ENCODE assay signal across 18 mouse cellular contexts in genomic region chr10:40273938-40274337, GRCm38 (mm10). TPM values are rescaled to one million over a fixed set of nuclear protein-coding genes. Genes with fewer than 3 reads are reported as not detected.
DNase-seq lines count a peak whose midpoint lies in the region; ATAC-seq and TF ChIP-seq lines count a peak whose summit lies in the region.
"Had no signal": no experiment of that assay in that cellular context is flagged by ENCODE, and none has a peak within 500 bp of the region (broad histone marks: within the 10 kb centered on the region; RNA-seq: fewer than 3 reads in every experiment).

No protein-coding gene starts in this region.

- H3K4me3 ChIP-seq in heart, embryonic 11.5 days (ENCODE audit: low read depth, low read length): no peak overlapping the region
- no peak overlapping the region for H3K4me3 ChIP-seq in G1E (ENCODE audit: low read depth, low read length)
- H3K4me3 ChIP-seq in liver, postnatal 0 days (ENCODE audit: low read depth, low read length): no peak overlapping the region
- H3K4me3 ChIP-seq: layer of hippocampus, adult 2 months; limb, embryonic 12.5 days; midbrain, embryonic 10.5 days; neural tube, embryonic 13.5 days had no signal

- ATAC-seq in heart, embryonic 11.5 days (replicated peaks; ENCODE audit: insufficient number of reproducible peaks, low FRiP score, low TSS enrichment): peak; percentile 83; the same call in 1 of the 2 replicates
- peak; percentile 90 for ATAC-seq in G1E (ENCODE audit: extremely low read depth, insufficient number of reproducible peaks, low FRiP score, poor library complexity, severe bottlenecking)
- peak; percentile 95 for ATAC-seq in erythroid progenitor cell, adult 5-6 weeks (replicated peaks; ENCODE audit: low FRiP score, poor library complexity, severe bottlenecking)
- ATAC-seq in liver, postnatal 0 days: peak; percentile 97
- ATAC-seq: forebrain, embryonic 14.5 days; hindbrain, postnatal 0 days had no signal

- no peak for TF ChIP-seq CTCF in G1E (IDR thresholded peaks at IDR 0.05; ENCODE audit: low read depth, low read length)
- no peak for TF ChIP-seq CTCF in liver, postnatal 0 days (IDR thresholded peaks at IDR 0.05; ENCODE audit: low read depth)

- WGBS in heart, embryonic 11.5 days (ENCODE audit: insufficient replicate concordance): 70% methylated on average over 5 of the region's 5 CpGs
- 57% methylated on average over 5 of the region's 5 CpGs for WGBS in liver, postnatal 0 days (ENCODE audit: insufficient replicate concordance)

- H3K4me2 ChIP-seq in heart, embryonic 11.5 days: no peak overlapping the region
- peak overlapping the region; percentile 39 for H3K4me2 ChIP-seq in liver, postnatal 0 days (ENCODE audit: low read depth, low read length)
- H3K4me2 ChIP-seq: limb, embryonic 12.5 days; neural tube, embryonic 13.5 days had no signal

- H3K36me3 ChIP-seq in heart, embryonic 11.5 days (ENCODE audit: control insufficient read depth, insufficient read depth, low read length): no peaks in the 10 kb centered on the region
- no peaks in the 10 kb centered on the region for H3K36me3 ChIP-seq in G1E (replicated peaks)
- no peaks in the 10 kb centered on the region for H3K36me3 ChIP-seq in liver, postnatal 0 days (replicated peaks; ENCODE audit: insufficient read depth, low read length)
- H3K36me3 ChIP-seq: limb, embryonic 12.5 days; midbrain, embryonic 10.5 days; neural tube, embryonic 13.5 days had no signal

- no peaks in the 10 kb centered on the region for H3K4me1 ChIP-seq in heart, embryonic 11.5 days (ENCODE audit: control insufficient read depth, insufficient read depth, low read length)
- peaks cover 53% of the 10 kb centered on the region for H3K4me1 ChIP-seq in G1E (ENCODE audit: insufficient read depth, low read depth, low read length)
- H3K4me1 ChIP-seq in liver, postnatal 0 days (ENCODE audit: insufficient read depth): peaks cover 14% of the 10 kb centered on the region
- H3K4me1 ChIP-seq: limb, embryonic 12.5 days; midbrain, embryonic 10.5 days; neural tube, embryonic 13.5 days had no signal

- TF ChIP-seq EP300 in liver, postnatal 0 days (IDR thresholded peaks at IDR 0.05; ENCODE audit: low read depth): peak; percentile 91

- H3K27ac ChIP-seq in heart, embryonic 11.5 days (ENCODE audit: low read depth, low read length): no peak overlapping the region
- peak overlapping the region; percentile 53; the same call in 1 of the 2 replicates for H3K27ac ChIP-seq in liver, postnatal 0 days (ENCODE audit: low read depth)
- H3K27ac ChIP-seq: hindbrain, postnatal 0 days; layer of hippocampus, adult 2 months; limb, embryonic 12.5 days; midbrain, embryonic 10.5 days; neural tube, embryonic 13.5 days had no signal

- no peak overlapping the region for H3K9ac ChIP-seq in heart, embryonic 11.5 days (ENCODE audit: low read depth, low read length)
- H3K9ac ChIP-seq in liver, postnatal 0 days (replicated peaks): no peak overlapping the region
- H3K9ac ChIP-seq: limb, embryonic 12.5 days; neural tube, embryonic 13.5 days had no signal

- DNase-seq in heart, adult 9 months (ENCODE audit: low spot score in 2 of 2): no peak
- DNase-seq in G1E (ENCODE audit: low spot score): peak; percentile 47
- peak; percentile 46 for DNase-seq in liver, postnatal 0 days
- no peak for DNase-seq in frontal cortex, postnatal 14 days (ENCODE audit: low spot score in 2 of 2)
- no peak for DNase-seq in kidney, postnatal 4 days
- no peak for DNase-seq in cerebellum, adult 9-10 months
- DNase-seq: cerebellum, adult 11-12 months; heart, adult 18-20 months; heart, postnatal 36 days; lung, postnatal 10 days had no signal

- H3K9me3 ChIP-seq in heart, embryonic 11.5 days (replicated peaks; ENCODE audit: control insufficient read depth, low read length): no peaks in the 10 kb centered on the region
- H3K9me3 ChIP-seq in G1E (replicated peaks): no peaks in the 10 kb centered on the region
- H3K9me3 ChIP-seq in liver, postnatal 0 days (ENCODE audit: low read length): no peaks in the 10 kb centered on the region
- H3K9me3 ChIP-seq: limb, embryonic 12.5 days; midbrain, embryonic 10.5 days; neural tube, embryonic 13.5 days had no signal

- no peaks in the 10 kb centered on the region for H3K27me3 ChIP-seq in heart, embryonic 11.5 days (ENCODE audit: control insufficient read depth, insufficient read depth, low read length)
- H3K27me3 ChIP-seq in G1E (ENCODE audit: insufficient read depth, low read length): no peaks in the 10 kb centered on the region
- H3K27me3 ChIP-seq in liver, postnatal 0 days (ENCODE audit: insufficient read depth, low read length): no peaks in the 10 kb centered on the region
- H3K27me3 ChIP-seq: limb, embryonic 12.5 days; neural tube, embryonic 13.5 days had no signal

RNA-seq across cellular contexts. Expression of gene Gtf3c6, which starts 16.0 kb away (rescaled TPM):
- 91.9 and 105 TPM in 2 replicates for polyA plus RNA-seq in heart, embryonic 11.5 days (2014; fragmentation: Nextera tagmentation; extraction: Ambion mirVana)
- total RNA-seq in G1E (2014; fragmentation: Nextera tagmentation) (22.1 and 22.5 TPM in 2 replicates), G1E (2017) (40.5 and 48.1 TPM in 2 replicates)
- polyA plus RNA-seq in G1E (2012): 8.9 and 13.1 TPM in 2 replicates
- total RNA-seq in erythroid progenitor cell, adult 5-6 weeks (2015; ENCODE audit: low replicate concordance): 14.3 and 19.8 TPM in 2 replicates
- total RNA-seq in erythroid progenitor cell, adult 5-6 weeks (2017; ENCODE audit: low replicate concordance): 7.4 and 38.7 TPM in 2 replicates
- 23.7 and 28.3 TPM in 2 replicates for polyA plus RNA-seq in liver, postnatal 0 days (2015; fragmentation: Nextera tagmentation; extraction: Ambion mirVana)

RNA-seq across cellular contexts. Expression of gene Rpf2, which starts 27.1 kb away (rescaled TPM):
- 44.1 and 54.0 TPM in 2 replicates for polyA plus RNA-seq in heart, embryonic 11.5 days (2014; fragmentation: Nextera tagmentation; extraction: Ambion mirVana)
- total RNA-seq in G1E (2014; fragmentation: Nextera tagmentation) (67.0 and 70.7 TPM in 2 replicates), G1E (2017) (124 and 178 TPM in 2 replicates)
- polyA plus RNA-seq in G1E (2012): 6.0 and 6.5 TPM in 2 replicates
- 13.0 and 15.5 TPM in 2 replicates for total RNA-seq in erythroid progenitor cell, adult 5-6 weeks (2015; ENCODE audit: low replicate concordance)
- total RNA-seq in erythroid progenitor cell, adult 5-6 weeks (2017; ENCODE audit: low replicate concordance): 18.4 and 19.4 TPM in 2 replicates
- polyA plus RNA-seq in liver, postnatal 0 days (2015; fragmentation: Nextera tagmentation; extraction: Ambion mirVana): 23.7 and 24.1 TPM in 2 replicates

RNA-seq across cellular contexts. Expression of gene Amd1, which starts 28.0 kb away (rescaled TPM):
- 64.6 and 68.3 TPM in 2 replicates for polyA plus RNA-seq in heart, embryonic 11.5 days (2014; fragmentation: Nextera tagmentation; extraction: Ambion mirVana)
- 198 and 202 TPM in 2 replicates for total RNA-seq in G1E (2014; fragmentation: Nextera tagmentation)
- total RNA-seq in G1E (2017): 164 and 183 TPM in 2 replicates
- 4.2 and 7.7 TPM in 2 replicates for polyA plus RNA-seq in G1E (2012)
- 80.7 and 121 TPM in 2 replicates for total RNA-seq in erythroid progenitor cell, adult 5-6 weeks (2015; ENCODE audit: low replicate concordance)
- 79.4 and 101 TPM in 2 replicates for total RNA-seq in erythroid progenitor cell, adult 5-6 weeks (2017; ENCODE audit: low replicate concordance)
- 25.5 and 29.1 TPM in 2 replicates for polyA plus RNA-seq in liver, postnatal 0 days (2015; fragmentation: Nextera tagmentation; extraction: Ambion mirVana)

Comparison
In these comparisons a context has a peak if more than half of its experiments do, and no peak if none do; other contexts are left out.
1. DNase-seq: peak in G1E (single experiment) and liver, postnatal 0 days (single experiment); none in heart, adult 9 months (0 of 2), frontal cortex, postnatal 14 days (0 of 2), kidney, postnatal 4 days (0 of 2) and cerebellum, adult 9-10 months (single experiment).
2. Peak in every context shown above with its lines, with median percentiles within 50 percentile points of each other: ATAC-seq.